In the genomic region with DNA sequence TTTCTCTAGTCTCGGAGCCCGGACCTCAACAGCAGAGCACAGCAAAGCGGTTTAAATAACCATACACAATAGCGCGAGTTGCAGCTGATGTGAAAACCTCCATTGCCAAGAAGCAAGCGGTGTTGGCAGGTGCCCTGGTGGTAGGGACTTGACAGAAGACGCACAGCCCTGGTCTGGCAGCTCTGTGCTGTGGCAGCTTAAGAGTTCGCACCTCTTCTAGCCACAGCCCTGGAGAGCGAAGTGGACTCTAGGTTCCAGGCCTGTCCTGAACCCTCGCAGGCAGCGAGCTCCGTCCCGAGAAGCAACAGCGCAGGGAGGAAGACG, we compare ENCODE assay signal across 8 mouse cellular contexts. TPM values are rescaled to one million over a fixed set of nuclear protein-coding genes. Genes with fewer than 3 reads are reported as not detected.
DNase-seq lines count a peak whose midpoint lies in the region; ATAC-seq and TF ChIP-seq lines count a peak whose summit lies in the region.

No protein-coding gene starts in this region.

- intact Hi-C loops in left cerebral cortex, postnatal 14 days (cut with DNase I): no loop called here
- intact Hi-C loops in left cerebral cortex, postnatal 10 days (cut with DNase I): no loop called here

- DNase-seq in left cerebral cortex, postnatal 14 days (ENCODE audit: low spot score in 2 of 2): peak; percentile 19 to 21
- DNase-seq in left cerebral cortex, postnatal 10 days (ENCODE audit: extremely low spot score in 1 of 2, low spot score in 2 of 2): no peak
- peak; percentile 67 for DNase-seq in adipocyte (ENCODE audit: low spot score)
- no peak for DNase-seq in forebrain, postnatal 0 days
- no peak for DNase-seq in spleen, postnatal 4 days (ENCODE audit: low spot score in 2 of 2)
- no peak for DNase-seq in left cerebral cortex, adult 11 months (ENCODE audit: low spot score)
- no peak for DNase-seq in thymus, adult 18-20 months

- peak overlapping the region; percentile 58 for H3K4me2 ChIP-seq in forebrain, postnatal 0 days (ENCODE audit: low read depth)

- peak overlapping the region; percentile 95 for H3K4me3 ChIP-seq in forebrain, postnatal 0 days (ENCODE audit: low read depth, low read length)

- 2% methylated on average over 15 of the region's 15 CpGs for WGBS in forebrain, postnatal 0 days

- H3K9me3 ChIP-seq in forebrain, postnatal 0 days (ENCODE audit: low read length): no peaks in the 10 kb centered on the region

- H3K4me1 ChIP-seq in forebrain, postnatal 0 days (ENCODE audit: insufficient read depth): peaks cover 8% of the 10 kb centered on the region; the same call in 1 of the 2 replicates

- H3K9ac ChIP-seq in forebrain, postnatal 0 days: peak overlapping the region; percentile 98

- no peaks in the 10 kb centered on the region for H3K36me3 ChIP-seq in forebrain, postnatal 0 days (ENCODE audit: insufficient read depth)

- TF ChIP-seq CTCF in forebrain, postnatal 0 days (IDR thresholded peaks at IDR 0.05; ENCODE audit: low read depth): 0 out of 2 replicates have a peak, but pooled peaks have one; percentile 10

- H3K27me3 ChIP-seq in forebrain, postnatal 0 days (ENCODE audit: insufficient read depth, low read length): no peaks in the 10 kb centered on the region

- peak overlapping the region; percentile 96 for H3K27ac ChIP-seq in forebrain, postnatal 0 days (ENCODE audit: low read depth, low read length)

- ATAC-seq in forebrain, postnatal 0 days: peak; percentile 45
- peak; percentile 2; the same call in 1 of the 2 replicates for ATAC-seq in megakaryocyte, adult 5-6 weeks (ENCODE audit: poor library complexity, severe bottlenecking)

RNA-seq across cellular contexts. Expression of a gene that starts 0.7 kb away (rescaled TPM):
- 10 to 100 TPM; 51.2 to 54.6 TPM for total RNA-seq in left cerebral cortex, postnatal 14 days (2021)
- 10 to 100 TPM; 60.3 to 61.5 TPM for total RNA-seq in left cerebral cortex, postnatal 10 days (2021)
- 86.5 and 96.3 TPM in 2 replicates for total RNA-seq in forebrain, postnatal 0 days (2014; rRNA removed)
- 61.0 and 70.6 TPM in 2 replicates for polyA plus RNA-seq in forebrain, postnatal 0 days (2015; fragmentation: Nextera tagmentation; extraction: Ambion mirVana)
- 21.3 and 22.9 TPM in 2 replicates for total RNA-seq in megakaryocyte, adult 5-6 weeks (2015)
- 22.6 and 26.1 TPM in 2 replicates for total RNA-seq in megakaryocyte, adult 5-6 weeks (2017)

RNA-seq across cellular contexts. Expression of a gene that starts 7.6 kb away (rescaled TPM):
- 10 to 100 TPM; 10.7 to 11.5 TPM for total RNA-seq in left cerebral cortex, postnatal 14 days (2021)
- 10 to 100 TPM; 11.4 to 12.4 TPM for total RNA-seq in left cerebral cortex, postnatal 10 days (2021)
- 22.2 and 31.0 TPM in 2 replicates for total RNA-seq in forebrain, postnatal 0 days (2014; rRNA removed)
- polyA plus RNA-seq in forebrain, postnatal 0 days (2015; fragmentation: Nextera tagmentation; extraction: Ambion mirVana): 26.0 and 31.7 TPM in 2 replicates
- 14.0 and 16.6 TPM in 2 replicates for total RNA-seq in megakaryocyte, adult 5-6 weeks (2015)
- total RNA-seq in megakaryocyte, adult 5-6 weeks (2017): 38.5 and 39.8 TPM in 2 replicates

RNA-seq across cellular contexts. Expression of a gene that starts 44.3 kb away (rescaled TPM):
- not detected for total RNA-seq in left cerebral cortex, postnatal 14 days (2021)
- not detected for total RNA-seq in left cerebral cortex, postnatal 10 days (2021)
- 0.57 TPM in 1 of 2 replicates, not detected in the other for total RNA-seq in forebrain, postnatal 0 days (2014; rRNA removed)
- polyA plus RNA-seq in forebrain, postnatal 0 days (2015; fragmentation: Nextera tagmentation; extraction: Ambion mirVana): not detected in 2 replicates
- total RNA-seq in megakaryocyte, adult 5-6 weeks (2015): not detected in 2 replicates
- not detected in 2 replicates for total RNA-seq in megakaryocyte, adult 5-6 weeks (2017)

Comparison
In these comparisons a context has a peak if more than half of its experiments do, and no peak if none do; other contexts are left out.
1. DNase-seq: peak in left cerebral cortex, postnatal 14 days (2 of 2) and adipocyte (single experiment); none in left cerebral cortex, postnatal 10 days (0 of 2), forebrain, postnatal 0 days (single experiment), spleen, postnatal 4 days (0 of 2), left cerebral cortex, adult 11 months (single experiment) and thymus, adult 18-20 months (0 of 2).